Mouse (Mus musculus): ENCODE results near the gene Pde10a.

GRCm38 (mm10) chr17:8898221-8898620 lies 373.0 kb downstream of the Pde10a start:
- TF ChIP-seq POLR2A (IDR thresholded peaks at IDR 0.05; ENCODE audit: low read depth, low read length) = no peak
- TF ChIP-seq POLR2AphosphoS2 (IDR thresholded peaks at IDR 0.05; ENCODE audit: low read depth, low read length) = no peak
- TF ChIP-seq NRF1 (IDR thresholded peaks at IDR 0.05; ENCODE audit: low read depth, low read length) = no peak
- TF ChIP-seq SMC3 (IDR thresholded peaks at IDR 0.05; ENCODE audit: low read depth, low read length) = no peak
- TF ChIP-seq MEF2A (IDR thresholded peaks at IDR 0.05; ENCODE audit: borderline replicate concordance, low read depth, low read length) = no peak
- no peak for TF ChIP-seq KAT2A (IDR thresholded peaks at IDR 0.05; ENCODE audit: insufficient replicate concordance, low read length)
- TF ChIP-seq E2F4 (IDR thresholded peaks at IDR 0.05; ENCODE audit: insufficient replicate concordance, low read depth, low read length) = no peak

Measured in CH12.LX (cell line).